Mouse (Mus musculus): Measurements from ENCODE around the gene Rbl1. TPM values are rescaled to one million over a fixed set of nuclear protein-coding genes. Genes with fewer than 3 reads are reported as not detected.

Rbl1 gene
- total and polyA plus RNA-seq, 3 experiments, result 17.8 to 18.1 TPM; not detected in 1

- Histone ChIP-seq H3K9ac (ENCODE audit: control insufficient read depth, low read depth, low read length, poor library complexity, severe bottlenecking) (no peak overlapping the region), H3K36me3 (ENCODE audit: control insufficient read depth in 1 of 2, insufficient read depth in 2 of 2, low read length in 2 of 2) (peaks cover 0 to 24% of the 10 kb centered on the region in 2 experiments; a peak in 2 of 4 replicates), H3K27ac (ENCODE audit: control insufficient read depth, low read depth, low read length) (peak overlapping the region; percentile 42; the same call in 1 of the 2 replicates), H3K4me1 (ENCODE audit: control insufficient read depth in 1 of 2, insufficient read depth in 2 of 2, low read length in 2 of 2) (peaks cover 3 to 27% of the 10 kb centered on the region in 2 experiments; a peak in 3 of 4 replicates), H3K9me3 (replicated peaks; ENCODE audit: insufficient read depth, low read length) (no peaks in the 10 kb centered on the region), H3K4me3 (ENCODE audit: control insufficient read depth in 1 of 2, insufficient read depth in 1 of 2, low read depth in 2 of 2, low read length in 2 of 2) (no peak overlapping the region), H3K27me3 (ENCODE audit: control insufficient read depth in 1 of 2, insufficient read depth in 2 of 2, low read length in 2 of 2) (no peaks in the 10 kb centered on the region), H3K79me2 (ENCODE audit: control insufficient read depth, insufficient read depth, low read length, poor library complexity) (peaks cover 5% of the 10 kb centered on the region)
- DNase-seq (ENCODE audit: low read depth, low spot score), result peak; percentile 78
- TF ChIP-seq EP300 (IDR thresholded peaks at IDR 0.05; ENCODE audit: low read depth in 1 of 2, low read length in 2 of 2) (peak in 1 of 2 experiments; percentile 51; a peak in 2 of 4 replicates), MAX (IDR thresholded peaks at IDR 0.05; ENCODE audit: low read length) (no peak), ZMIZ1 (IDR thresholded peaks at IDR 0.05; ENCODE audit: low read depth, low read length) (no peak), POLR2A (IDR thresholded peaks at IDR 0.05; ENCODE audit: control insufficient read depth in 1 of 2, insufficient read depth in 1 of 2, low read depth in 1 of 2, low read length in 2 of 2, poor library complexity in 1 of 2) (no peak), ELF1 (IDR thresholded peaks at IDR 0.05; ENCODE audit: low read depth, low read length) (0 out of 2 replicates have a peak, but pooled peaks have one; percentile 18), KAT2A (conservative IDR thresholded peaks at IDR 0.05; ENCODE audit: low read depth, low read length) (no peak), RCOR1 (IDR thresholded peaks at IDR 0.05; ENCODE audit: low read depth, low read length) (peak; percentile 47), SIN3A (IDR thresholded peaks at IDR 0.05; ENCODE audit: low read length) (0 out of 2 replicates have a peak, but pooled peaks have one; percentile 16), MEF2A (IDR thresholded peaks at IDR 0.05; ENCODE audit: extremely low read depth, insufficient replicate concordance, low read depth, low read length, poor library complexity, severe bottlenecking) (no peak), ZNF384 (IDR thresholded peaks at IDR 0.05; ENCODE audit: low read depth, low read length) (no peak), TCF12 (IDR thresholded peaks at IDR 0.05; ENCODE audit: low read depth, low read length) (no peak)
Observed at GRCm38 (mm10) chr2:157138808-157139207, 65.5 kb downstream of the Rbl1 start.

- TF ChIP-seq TBP (IDR thresholded peaks at IDR 0.05; ENCODE audit: low read depth, low read length) (peak; percentile 89), MYC (IDR thresholded peaks at IDR 0.05; ENCODE audit: low read depth, low read length) (no peak), ZKSCAN1 (IDR thresholded peaks at IDR 0.05; ENCODE audit: low read depth, low read length) (no peak), ETS1 (IDR thresholded peaks at IDR 0.05; ENCODE audit: low read depth, low read length) (peak; percentile 55; the same call in 1 of the 2 replicates), ELF1 (IDR thresholded peaks at IDR 0.05; ENCODE audit: low read depth, low read length) (0 out of 2 replicates have a peak, but pooled peaks have one; percentile 30), BHLHE40 (IDR thresholded peaks at IDR 0.05; ENCODE audit: borderline replicate concordance, low read depth, low read length) (peak; percentile 62; the same call in 1 of the 2 replicates), TAL1 (IDR thresholded peaks at IDR 0.05; ENCODE audit: low read length) (peak; percentile 71), RCOR1 (IDR thresholded peaks at IDR 0.05; ENCODE audit: low read depth, low read length) (peak; percentile 73), POLR2AphosphoS5 (IDR thresholded peaks at IDR 0.05; ENCODE audit: borderline replicate concordance, low read depth, low read length) (no peak), GATA1 (IDR thresholded peaks at IDR 0.05; ENCODE audit: low read depth, low read length) (0 out of 2 replicates have a peak, but pooled peaks have one; percentile 24), TCF12 (IDR thresholded peaks at IDR 0.05; ENCODE audit: low read depth, low read length) (peak; percentile 55), EP300 (IDR thresholded peaks at IDR 0.05; ENCODE audit: low read depth in 1 of 2, low read length in 2 of 2) (peak; percentile 70 to 76)
- Histone ChIP-seq H3K4me3 (ENCODE audit: control insufficient read depth in 1 of 2, insufficient read depth in 1 of 2, low read depth in 2 of 2, low read length in 2 of 2) (no peak overlapping the region), H3K36me3 (ENCODE audit: control insufficient read depth in 1 of 2, insufficient read depth in 2 of 2, low read length in 2 of 2) (peaks cover 0 to 28% of the 10 kb centered on the region in 2 experiments; a peak in 2 of 4 replicates), H3K9me3 (replicated peaks; ENCODE audit: insufficient read depth, low read length) (no peaks in the 10 kb centered on the region), H3K9ac (ENCODE audit: control insufficient read depth, low read depth, low read length, poor library complexity, severe bottlenecking) (no peak overlapping the region), H3K27me3 (ENCODE audit: control insufficient read depth in 1 of 2, insufficient read depth in 2 of 2, low read length in 2 of 2) (no peaks in the 10 kb centered on the region), H3K79me2 (ENCODE audit: control insufficient read depth, insufficient read depth, low read length, poor library complexity) (peaks cover 7% of the 10 kb centered on the region), H3K27ac (ENCODE audit: control insufficient read depth, low read depth, low read length) (peak overlapping the region; percentile 42), H3K4me1 (ENCODE audit: control insufficient read depth in 1 of 2, insufficient read depth in 2 of 2, low read length in 2 of 2) (peaks cover 5 to 30% of the 10 kb centered on the region in 2 experiments; a peak in 3 of 4 replicates)
- DNase-seq (ENCODE audit: low read depth, low spot score), result peak; percentile 89
Observed at GRCm38 (mm10) chr2:157137959-157138731, 66.2 kb downstream of the Rbl1 start.

Data from MEL (cell line).